ENCODE assay signal across 8 mouse cellular contexts in genomic region chr12:99627898-99628231, GRCm38 (mm10).
A peak's percentile ranks its signal among the peaks of the same experiment; 100 is the strongest.
DNase-seq lines count a peak whose midpoint lies in the region; ATAC-seq and TF ChIP-seq lines count a peak whose summit lies in the region.

No protein-coding gene starts in this region.

- peak overlapping the region; percentile 43 for H3K9ac ChIP-seq in heart, adult 2 months (ENCODE audit: low read depth, low read length)
- H3K9ac ChIP-seq in limb, embryonic 13.5 days = peak overlapping the region; percentile 57
- peak overlapping the region; percentile 56 for H3K9ac ChIP-seq in midbrain, embryonic 14.5 days (replicated peaks; ENCODE audit: low read length)

- H3K79me2 ChIP-seq in heart, adult 2 months (replicated peaks; ENCODE audit: control insufficient read depth, insufficient read depth, low read length) = no peaks in the 10 kb centered on the region

- 0 out of 2 replicates have a peak, but pooled peaks cover 3% of the 10 kb centered on the region for H3K4me1 ChIP-seq in erythroblast, embryonic 14.5 days (ENCODE audit: control insufficient read depth)
- H3K4me1 ChIP-seq in heart, adult 2 months (ENCODE audit: control insufficient read depth, insufficient read depth, low read length) = peaks cover 3% of the 10 kb centered on the region
- H3K4me1 ChIP-seq in limb, embryonic 13.5 days = peaks cover 12% of the 10 kb centered on the region
- H3K4me1 ChIP-seq in midbrain, embryonic 14.5 days (ENCODE audit: control insufficient read depth, insufficient read depth, low read length) = peaks cover 12% of the 10 kb centered on the region

- no peaks in the 10 kb centered on the region; the same call in 1 of the 2 replicates for H3K9me3 ChIP-seq in erythroblast, embryonic 14.5 days (ENCODE audit: control insufficient read depth, low read length)
- H3K9me3 ChIP-seq in limb, embryonic 13.5 days = no peaks in the 10 kb centered on the region
- no peaks in the 10 kb centered on the region for H3K9me3 ChIP-seq in midbrain, embryonic 14.5 days (ENCODE audit: control insufficient read depth, low read length)

- peaks cover 36% of the 10 kb centered on the region for H3K27me3 ChIP-seq in erythroblast, embryonic 14.5 days (ENCODE audit: control insufficient read depth)
- no peaks in the 10 kb centered on the region for H3K27me3 ChIP-seq in heart, adult 2 months (ENCODE audit: control insufficient read depth, insufficient read depth, low read length)
- no peaks in the 10 kb centered on the region; the same call in 1 of the 2 replicates for H3K27me3 ChIP-seq in limb, embryonic 13.5 days
- no peaks in the 10 kb centered on the region for H3K27me3 ChIP-seq in midbrain, embryonic 14.5 days (ENCODE audit: control insufficient read depth, insufficient read depth, low read length)

- no peaks in the 10 kb centered on the region for H3K36me3 ChIP-seq in erythroblast, embryonic 14.5 days (ENCODE audit: control insufficient read depth)
- H3K36me3 ChIP-seq in heart, adult 2 months (ENCODE audit: control insufficient read depth, insufficient read depth, low read length) = peaks cover 3% of the 10 kb centered on the region; the same call in 1 of the 2 replicates
- no peaks in the 10 kb centered on the region for H3K36me3 ChIP-seq in limb, embryonic 13.5 days
- no peaks in the 10 kb centered on the region for H3K36me3 ChIP-seq in midbrain, embryonic 14.5 days (ENCODE audit: control insufficient read depth, insufficient read depth, low read length)

- H3K4me2 ChIP-seq in limb, embryonic 13.5 days (replicated peaks) = peak overlapping the region; percentile 80
- H3K4me2 ChIP-seq in midbrain, embryonic 14.5 days (ENCODE audit: low read length) = peak overlapping the region; percentile 73

- ATAC-seq in erythroblast, adult 5-6 weeks (replicated peaks; ENCODE audit: low FRiP score, poor library complexity, severe bottlenecking) = no peak
- ATAC-seq in limb, embryonic 13.5 days (ENCODE audit: low FRiP score, low read depth) = peak; percentile 95
- peak; percentile 95 for ATAC-seq in midbrain, embryonic 14.5 days (ENCODE audit: low FRiP score, low TSS enrichment)

- TF ChIP-seq EP300 in heart, adult 2 months (IDR thresholded peaks at IDR 0.05; ENCODE audit: insufficient read depth, low read depth, low read length) = no peak

- peak overlapping the region; percentile 47 for H3K4me3 ChIP-seq in erythroblast, embryonic 14.5 days (replicated peaks)
- H3K4me3 ChIP-seq in heart, adult 2 months = peak overlapping the region; percentile 50
- H3K4me3 ChIP-seq in limb, embryonic 13.5 days = peak overlapping the region; percentile 70
- peak overlapping the region; percentile 51 for H3K4me3 ChIP-seq in midbrain, embryonic 14.5 days (replicated peaks; ENCODE audit: low read depth, low read length)

- 0 out of 2 replicates have a peak, but pooled peaks have one; percentile 13 for TF ChIP-seq POLR2A in heart, adult 2 months (IDR thresholded peaks at IDR 0.05; ENCODE audit: insufficient read depth, low read depth, low read length)

- peak overlapping the region; percentile 85 for H3K27ac ChIP-seq in heart, adult 2 months
- H3K27ac ChIP-seq in limb, embryonic 13.5 days = no peak overlapping the region
- peak overlapping the region; percentile 82 for H3K27ac ChIP-seq in midbrain, embryonic 14.5 days (replicated peaks; ENCODE audit: low read depth, low read length)

- no peak for TF ChIP-seq CTCF in heart, adult 2 months (IDR thresholded peaks at IDR 0.05)

- 1% methylated on average over 30 of the region's 30 CpGs for WGBS in heart, adult 2 months
- WGBS in limb, embryonic 13.5 days = under 1% methylated on average over 30 of the region's 30 CpGs
- 0% methylated on average over 30 of the region's 30 CpGs for WGBS in midbrain, embryonic 14.5 days

- peak; percentile 98 for DNase-seq in embryo, embryonic 11 days
- DNase-seq in heart, adult 2 months = peak; percentile 94 to 97
- DNase-seq in kidney, adult 9 months = peak; percentile 72
- DNase-seq in midbrain, embryonic 14.5 days = peak; percentile 98
- DNase-seq in spleen, adult 12 weeks (ENCODE audit: low spot score) = peak; percentile 77

- intact Hi-C loops in heart, adult 2 months (cut with DNase I) = loop anchor here (2.0 to 5.0 kb wide), 3 partner anchors 65 to 531 kb away; partner anchors contain the start of gene Foxn3
